Mouse (Mus musculus) kidney, adult 8-10 months (tissue): ENCODE measurements around the gene H3f3a.

Source experiments
- DNase-seq, 2 experiments: peaks; one replicate each; pipeline ENCODE4 v3.0.0; 2022

H3f3a gene

GRCm38 (mm10) chr1:180821101-180821500, 7.4 kb upstream of the H3f3a start:
- no peak for DNase-seq

- DNase-seq = no peak
Measured at GRCm38 (mm10) chr1:180818000-180818399, 4.3 kb upstream of the H3f3a start.

DNA sequence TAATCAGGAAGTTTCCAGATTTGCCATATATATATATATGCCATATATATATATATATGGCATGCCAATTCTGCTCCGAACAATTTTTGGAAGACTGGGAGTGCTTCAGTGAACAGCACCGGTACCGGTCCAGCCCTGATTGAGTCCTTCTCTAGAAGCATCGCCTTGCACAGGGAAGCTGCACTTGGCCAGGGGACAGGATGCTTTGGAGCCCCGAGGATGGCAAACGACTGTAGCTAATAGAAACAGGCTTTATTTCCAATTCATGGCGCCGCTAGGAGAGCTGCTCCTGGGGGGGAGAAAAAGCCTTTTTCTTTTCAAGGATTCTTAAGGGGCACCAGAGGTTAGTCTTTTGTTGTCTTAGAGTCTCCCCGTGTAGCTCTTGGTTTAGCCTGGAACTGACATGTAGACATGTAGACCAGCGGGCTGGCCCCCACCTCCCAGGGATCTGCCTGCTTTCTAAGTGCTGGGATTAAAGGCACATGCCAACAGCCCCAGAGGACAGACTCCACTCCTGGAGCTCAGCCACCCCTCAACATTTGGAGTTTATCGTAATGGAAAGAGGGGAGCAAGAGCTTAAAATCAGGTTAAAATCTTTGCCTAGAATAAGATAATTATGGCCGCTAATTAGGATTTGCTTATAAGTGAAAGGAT, 1.8 kb upstream of the H3f3a start:
- DNase-seq = no peak

DNA sequence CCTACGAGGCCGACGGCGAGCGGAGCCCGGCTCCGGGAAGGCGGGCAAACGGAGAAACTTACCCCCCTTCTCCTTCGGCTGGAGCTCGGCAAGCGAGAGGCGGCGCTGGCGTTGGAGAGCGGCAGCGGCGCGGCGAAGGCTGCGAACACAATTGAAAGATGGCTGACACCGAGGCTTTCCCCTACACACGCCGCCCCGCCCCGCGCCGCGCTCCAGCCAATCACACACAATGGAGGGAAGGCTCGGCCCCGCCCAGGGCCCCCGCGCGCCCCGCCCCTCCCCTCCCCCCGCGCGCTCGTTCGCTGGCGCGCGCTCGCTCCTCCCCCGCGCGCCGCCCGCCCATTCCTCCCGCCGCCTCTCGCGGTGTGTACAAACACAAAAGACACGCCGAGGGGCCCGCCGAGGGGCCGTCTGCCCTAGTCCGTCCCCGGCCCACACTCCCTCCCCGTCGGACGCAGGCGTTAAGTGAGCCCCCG, 296 bp downstream of the H3f3a start:
- peak; percentile 92 for DNase-seq

DNA sequence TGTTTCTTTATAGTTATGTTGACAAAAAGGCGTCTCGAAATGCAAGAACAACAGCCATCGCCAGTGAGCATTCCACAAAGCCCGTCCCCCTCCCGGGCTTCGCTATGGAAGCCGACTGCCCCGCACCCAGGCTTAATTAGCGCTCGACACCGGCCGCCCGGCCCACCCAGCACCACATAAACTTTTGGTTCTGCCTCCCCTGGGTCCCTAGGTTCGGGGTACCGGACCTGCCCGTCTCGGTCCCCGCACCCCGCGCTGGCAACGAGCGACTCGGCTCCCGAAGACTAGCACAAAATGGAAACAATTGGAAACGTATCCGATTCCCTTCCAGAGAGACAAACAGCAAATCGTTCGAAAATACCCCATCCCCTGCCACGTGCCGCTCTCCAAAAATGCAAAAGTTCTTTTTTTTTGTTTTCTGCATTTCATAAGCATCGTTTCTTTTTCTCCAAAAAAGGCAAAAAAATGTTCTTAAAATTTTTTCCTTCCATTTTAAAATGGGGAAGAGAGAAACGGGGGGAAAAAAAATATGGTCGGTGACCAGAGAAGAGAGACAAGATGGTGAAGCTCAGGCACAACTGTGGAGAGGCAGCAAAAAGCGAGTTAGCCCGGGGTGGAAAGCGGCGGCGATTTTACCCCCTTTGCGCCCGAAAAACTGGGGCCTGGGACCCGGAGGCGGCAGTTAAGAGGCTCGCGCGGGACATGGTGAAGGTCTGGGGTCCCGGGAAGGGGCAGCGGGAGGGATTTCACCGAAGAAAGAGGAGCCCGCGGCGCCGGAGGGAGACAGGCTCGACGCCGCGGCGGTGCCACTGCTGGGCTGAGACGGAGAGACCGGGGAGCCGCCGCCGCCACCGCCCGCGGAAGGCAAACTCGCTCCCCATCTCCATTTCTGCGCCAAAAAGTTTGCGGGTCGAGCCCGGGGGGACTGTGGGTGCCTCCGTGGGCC, 1.0 kb downstream of the H3f3a start:
- peak; percentile 46 to 64 for DNase-seq

DNA sequence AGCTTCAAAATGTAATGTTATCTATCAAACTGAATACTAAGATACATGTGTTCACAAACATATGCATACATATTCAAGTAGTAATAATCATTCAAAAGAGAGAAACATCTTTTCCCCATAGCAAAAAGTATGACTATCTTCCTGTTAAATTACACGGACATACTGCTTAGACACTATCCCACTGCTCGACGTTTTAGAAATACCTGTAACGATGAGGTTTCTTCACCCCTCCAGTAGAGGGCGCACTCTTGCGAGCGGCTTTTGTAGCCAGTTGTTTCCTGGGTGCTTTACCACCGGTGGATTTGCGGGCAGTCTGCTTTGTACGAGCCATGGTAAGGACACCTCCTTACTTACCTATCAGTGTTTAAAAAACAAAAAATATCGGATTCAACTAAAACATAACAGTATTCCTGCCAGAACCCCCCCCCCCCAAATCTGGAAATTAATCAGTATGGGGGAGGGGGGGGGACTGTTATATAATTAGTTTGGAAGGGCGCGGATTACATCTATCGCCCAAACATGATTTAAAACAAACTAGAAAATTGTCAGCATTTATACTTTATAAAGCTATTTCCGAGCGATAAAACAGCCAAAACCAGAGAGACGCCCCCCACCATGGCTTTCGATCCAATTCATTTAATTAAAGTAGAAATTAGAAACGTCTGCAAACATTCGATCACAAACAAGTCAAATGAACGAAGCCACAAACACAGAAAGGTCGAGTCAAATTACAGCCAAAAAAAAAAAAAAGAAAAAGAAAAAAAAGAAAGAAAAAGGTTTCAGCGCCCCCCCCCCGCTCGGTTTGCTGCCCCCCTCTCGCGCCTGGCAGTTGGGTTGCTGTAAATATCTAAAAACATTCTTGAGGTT, 1.9 kb downstream of the H3f3a start:
- DNase-seq = peak in 1 of 2 experiments; percentile 49

GRCm38 (mm10) chr1:180810976-180811375, 2.8 kb downstream of the H3f3a start:
- DNase-seq = no peak

- DNase-seq = no peak
Measured at GRCm38 (mm10) chr1:180808831-180809230, 4.9 kb downstream of the H3f3a start.

GRCm38 (mm10) chr1:180803881-180804280, 9.9 kb downstream of the H3f3a start:
- no peak for DNase-seq

DNA sequence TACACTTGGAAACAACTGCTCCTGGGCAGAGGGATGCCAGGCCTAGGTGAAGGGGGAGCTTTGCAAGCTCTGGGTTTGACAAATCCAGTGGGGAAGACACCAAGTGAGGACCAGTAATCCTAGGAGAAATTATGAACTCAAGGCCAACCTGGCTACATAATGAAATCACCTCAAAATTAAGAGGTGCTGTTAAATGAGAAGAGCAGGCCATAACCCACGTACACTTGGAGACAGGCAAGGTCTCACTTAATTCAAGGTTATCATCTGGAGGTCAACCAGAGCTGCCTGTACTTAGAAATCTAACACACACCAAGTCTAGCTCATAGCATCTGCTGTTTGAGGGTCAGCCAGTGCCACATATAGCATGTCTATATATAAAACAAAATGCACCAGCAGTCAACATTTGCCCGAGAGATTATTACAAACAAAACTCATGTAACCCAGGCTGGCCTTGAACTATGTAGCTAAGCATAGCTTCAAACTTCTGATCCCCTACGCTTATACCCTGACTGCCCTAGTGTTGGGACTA, 12.2 kb downstream of the H3f3a start:
- no peak for DNase-seq

DNA sequence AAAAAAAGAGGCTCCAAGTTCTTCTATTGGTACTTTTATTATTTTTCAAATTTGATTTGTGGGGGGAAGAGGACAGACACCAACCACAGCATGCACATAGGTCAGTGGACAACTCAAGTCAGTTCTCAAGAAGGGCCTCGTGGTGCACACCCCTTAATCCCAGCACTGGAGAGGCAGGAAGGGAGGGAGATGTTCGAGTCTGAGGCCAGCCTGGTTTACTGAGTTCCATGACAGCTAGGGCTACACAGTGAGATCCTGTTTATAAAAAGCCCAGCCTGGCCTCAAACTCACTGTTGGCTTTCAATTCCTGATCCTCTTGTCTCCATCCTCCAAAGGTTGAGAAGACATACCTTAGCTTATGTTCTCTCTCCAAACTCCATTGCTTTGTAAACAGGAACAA, 12.9 kb downstream of the H3f3a start:
- no peak for DNase-seq

DNA sequence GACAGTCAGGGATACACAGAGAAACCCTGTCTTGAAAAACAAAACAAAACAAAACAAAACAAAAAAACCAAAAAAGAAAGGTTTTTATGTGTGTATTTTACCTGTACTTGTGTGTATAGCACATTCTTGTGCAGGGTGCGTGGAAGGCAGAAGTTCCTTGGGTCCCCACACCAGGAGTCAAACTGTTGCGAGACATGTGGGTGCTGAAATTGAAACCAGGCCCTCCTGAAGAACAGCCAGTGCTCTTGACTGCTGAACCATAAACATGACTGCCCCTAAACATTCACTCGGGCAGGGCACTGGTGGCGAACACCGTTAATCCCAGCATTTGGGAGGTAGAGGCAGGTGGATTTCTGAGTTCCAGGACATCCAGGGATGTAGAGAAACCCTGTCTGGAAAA, 13.7 kb downstream of the H3f3a start:
- DNase-seq = no peak

DNA sequence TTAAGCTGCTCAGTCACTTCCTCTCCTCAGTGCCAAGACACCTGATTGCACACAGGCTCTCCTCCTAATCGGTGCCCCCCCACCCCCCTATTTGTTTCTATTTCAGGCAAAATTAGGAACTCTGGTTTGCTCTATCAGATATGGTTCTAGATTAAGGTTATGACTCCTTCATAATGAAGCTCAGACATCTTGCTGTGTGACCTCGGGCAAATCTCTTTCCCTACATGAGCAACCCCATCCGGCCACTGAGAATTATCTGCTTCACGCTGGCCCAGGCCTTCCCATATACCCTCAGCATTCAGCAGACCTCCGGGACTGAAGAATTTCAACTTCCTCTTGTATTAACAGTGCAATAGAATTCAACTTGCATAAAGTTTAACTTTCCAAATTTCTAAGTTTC, 14.5 kb downstream of the H3f3a start:
- DNase-seq = no peak

DNA sequence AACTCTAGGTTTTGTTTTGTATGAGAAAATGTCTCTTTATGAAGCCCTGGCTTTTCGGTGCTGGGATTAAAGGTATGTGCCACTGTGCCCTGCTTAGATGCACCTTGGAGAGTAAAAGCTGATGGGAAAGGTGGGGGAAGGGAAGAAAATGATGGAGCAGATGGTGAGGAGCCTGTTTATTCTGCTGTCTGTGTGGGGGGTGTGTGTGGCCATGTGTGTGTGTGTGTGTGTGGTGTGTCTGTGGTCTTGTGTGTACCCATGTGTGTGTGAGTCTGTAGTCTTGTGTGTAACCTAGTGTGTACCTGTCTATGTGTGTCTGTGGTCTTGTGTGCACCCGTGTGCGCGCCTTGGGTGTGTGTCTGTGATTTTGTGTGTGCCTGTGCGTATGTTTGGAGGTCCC, 15.1 kb downstream of the H3f3a start:
- DNase-seq = no peak

- DNase-seq = no peak
Measured at GRCm38 (mm10) chr1:180794170-180794569, 19.6 kb downstream of the H3f3a start.

- peak in 1 of 2 experiments; percentile 57 for DNase-seq
Measured at GRCm38 (mm10) chr1:180793445-180794117, 20.2 kb downstream of the H3f3a start.

- no peak for DNase-seq
Measured at GRCm38 (mm10) chr1:180792814-180793213, 20.9 kb downstream of the H3f3a start.

GRCm38 (mm10) chr1:180791821-180792480, 21.8 kb downstream of the H3f3a start:
- no peak for DNase-seq

- no peak for DNase-seq
Measured at GRCm38 (mm10) chr1:180783580-180783928, 30.2 kb downstream of the H3f3a start.

DNA sequence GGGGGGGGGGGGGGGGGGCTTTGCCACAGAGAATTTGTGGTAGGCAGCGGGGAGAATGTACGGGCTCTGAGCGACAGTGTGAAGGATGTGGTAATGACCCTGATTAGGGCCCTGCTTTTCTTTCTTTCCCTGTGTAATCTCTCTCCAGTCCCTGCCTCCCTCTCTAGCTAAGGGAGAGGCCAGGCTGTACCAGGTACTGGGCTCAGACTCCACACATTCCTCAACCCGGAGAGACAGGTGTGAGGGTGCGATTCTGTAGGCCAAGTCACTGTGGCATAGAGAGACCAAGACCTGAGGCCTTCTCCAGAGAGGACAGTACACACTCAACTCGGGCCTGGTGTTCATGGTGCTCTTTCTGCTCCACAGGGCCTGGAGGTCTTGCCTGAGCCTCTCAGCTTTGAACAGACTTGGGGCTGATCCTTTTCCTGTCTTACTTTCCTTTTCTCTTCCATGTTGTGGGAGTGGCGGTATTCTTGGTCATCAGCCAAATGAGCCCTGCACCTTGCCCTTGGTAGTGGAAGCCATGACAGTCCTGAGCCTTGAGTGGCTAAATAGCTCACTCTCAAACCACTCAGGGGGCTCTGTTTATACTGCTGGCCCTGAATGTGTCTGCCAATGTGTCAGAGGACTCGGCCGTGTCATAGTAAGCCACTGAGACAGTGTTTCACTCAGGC, 30.7 kb downstream of the H3f3a start:
- DNase-seq = peak; percentile 52 to 59

DNA sequence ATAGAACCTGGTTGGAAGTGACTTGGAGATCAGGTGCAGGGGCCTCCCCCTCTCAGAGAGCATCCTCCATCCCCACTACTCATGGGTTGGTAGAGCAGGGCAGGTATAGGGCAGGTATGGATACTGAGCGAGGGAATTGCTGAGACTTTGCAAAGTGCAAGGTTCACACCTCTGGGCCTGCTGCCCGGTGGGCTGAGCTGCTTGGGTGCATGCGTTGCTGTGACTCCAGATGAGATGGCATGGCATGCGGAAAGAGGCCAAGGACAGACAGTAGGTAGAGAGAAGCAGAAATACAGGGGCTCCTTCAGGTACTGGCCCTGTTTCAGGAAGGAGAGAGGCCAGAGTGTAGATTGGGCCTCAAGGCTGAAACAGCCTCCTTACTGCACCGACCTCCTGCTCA, 32.5 kb downstream of the H3f3a start:
- peak; percentile 59 to 69 for DNase-seq
